Mouse (Mus musculus) spleen, adult 2 months (tissue): ENCODE data around the gene Rdh9. TPM values are rescaled to one million over a fixed set of nuclear protein-coding genes. Genes with fewer than 3 reads are reported as not detected.
A peak's percentile ranks its signal among the peaks of the same experiment; 100 is the strongest.

Source experiments
- DNase-seq, 2 experiments: peaks; one replicate each; pipeline versions ENCODE4 v3.0.0 to v3.0.0-alpha.2; 2012 to 2021; ENCODE audit warnings: low spot score in 2 of 2, low read depth in 1 of 2
- H3K27ac ChIP-seq: fragments of 200-500 bp; 2 replicates; pipeline ENCODE4 v1.5.1; 2012; ENCODE audit warnings: low read length, inconsistent platforms; ENCODE audit not compliant: insufficient read depth
- H3K27me3 ChIP-seq: fragments of 200-500 bp; 2 replicates; pipeline ENCODE4 v1.6.1; 2012; ENCODE audit warnings: mild to moderate bottlenecking, moderate library complexity, low read length, inconsistent platforms; ENCODE audit not compliant: control insufficient read depth, insufficient read depth
- H3K36me3 ChIP-seq: fragments of 200-500 bp; 2 replicates; pipeline ENCODE4 v1.6.1; 2012; ENCODE audit warnings: mild to moderate bottlenecking, low read length, inconsistent platforms; ENCODE audit not compliant: control insufficient read depth, insufficient read depth
- H3K4me1 ChIP-seq: fragments of 200-500 bp; 2 replicates; pipeline ENCODE4 v1.6.1; 2011; ENCODE audit warnings: inconsistent platforms; ENCODE audit not compliant: control insufficient read depth, insufficient read depth, insufficient read length
- H3K4me3 ChIP-seq: fragments of 200-500 bp; 2 replicates; pipeline ENCODE4 v1.5.1; 2011; ENCODE audit warnings: mild to moderate bottlenecking, inconsistent platforms; ENCODE audit not compliant: insufficient read depth, insufficient read length; ENCODE audit errors: extremely low read depth
- CTCF ChIP-seq: fragments of 200-500 bp; IDR thresholded peaks from 2 replicates; pipeline ENCODE4 v1.5.1; 2011; ENCODE audit warnings: mild to moderate bottlenecking, inconsistent platforms; ENCODE audit not compliant: insufficient read depth, insufficient read length, insufficient replicate concordance; ENCODE audit errors: extremely low read depth
- POLR2A ChIP-seq: fragments of 200-500 bp; IDR thresholded peaks from 2 replicates; pipeline ENCODE4 v1.6.1; 2011; ENCODE audit warnings: low read depth, low read length, inconsistent platforms
- WGBS: fragments of 180-500 bp; shearing (Covaris S2); methylation state at CpG from one replicate; pipeline ENCODE4 v1.1.7; 2018; 5-methylcytosine and 5-hydroxymethylcytosine counted together
- polyA plus RNA-seq: library from polyadenylated mRNA; depleted of rRNA; stranded (reverse); fragments of >200 nt; gene quantifications from 2 replicates; pipeline ENCODE4 v1.2.3, GENCODE M21; 2012

Rdh9 gene
- polyA plus RNA-seq, 1 experiment = 0.18 TPM

DNA sequence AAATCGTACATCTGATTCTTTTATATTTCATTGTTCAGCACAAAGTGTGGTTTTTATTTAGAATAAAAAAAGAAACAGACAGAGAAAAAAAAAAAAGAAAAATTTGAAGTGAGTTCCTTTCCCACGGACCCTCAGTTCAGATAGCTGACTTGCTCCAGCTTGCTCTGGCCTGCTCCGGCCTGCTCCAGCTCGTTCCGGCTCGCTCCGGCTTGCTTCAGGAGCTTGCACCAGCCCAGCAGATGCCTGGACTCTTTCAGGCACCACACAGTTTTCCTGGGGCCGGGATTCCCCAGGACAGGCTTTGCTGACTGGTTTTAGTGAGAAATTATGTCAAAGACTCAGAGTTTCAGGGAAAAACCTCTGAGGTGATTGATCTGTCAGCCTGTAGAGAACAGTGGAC is 28.9 kb upstream of the Rdh9 start:
- peaks cover 22% of the 10 kb centered on the region for H3K36me3 ChIP-seq
- H3K4me1 ChIP-seq = no peaks in the 10 kb centered on the region
- no peak for DNase-seq
- H3K4me3 ChIP-seq = no peak overlapping the region
- no peak for TF ChIP-seq POLR2A
- WGBS = 88% methylated on average over 8 of the region's 8 CpGs
- H3K27me3 ChIP-seq = no peaks in the 10 kb centered on the region
- H3K27ac ChIP-seq = no peak overlapping the region

DNA sequence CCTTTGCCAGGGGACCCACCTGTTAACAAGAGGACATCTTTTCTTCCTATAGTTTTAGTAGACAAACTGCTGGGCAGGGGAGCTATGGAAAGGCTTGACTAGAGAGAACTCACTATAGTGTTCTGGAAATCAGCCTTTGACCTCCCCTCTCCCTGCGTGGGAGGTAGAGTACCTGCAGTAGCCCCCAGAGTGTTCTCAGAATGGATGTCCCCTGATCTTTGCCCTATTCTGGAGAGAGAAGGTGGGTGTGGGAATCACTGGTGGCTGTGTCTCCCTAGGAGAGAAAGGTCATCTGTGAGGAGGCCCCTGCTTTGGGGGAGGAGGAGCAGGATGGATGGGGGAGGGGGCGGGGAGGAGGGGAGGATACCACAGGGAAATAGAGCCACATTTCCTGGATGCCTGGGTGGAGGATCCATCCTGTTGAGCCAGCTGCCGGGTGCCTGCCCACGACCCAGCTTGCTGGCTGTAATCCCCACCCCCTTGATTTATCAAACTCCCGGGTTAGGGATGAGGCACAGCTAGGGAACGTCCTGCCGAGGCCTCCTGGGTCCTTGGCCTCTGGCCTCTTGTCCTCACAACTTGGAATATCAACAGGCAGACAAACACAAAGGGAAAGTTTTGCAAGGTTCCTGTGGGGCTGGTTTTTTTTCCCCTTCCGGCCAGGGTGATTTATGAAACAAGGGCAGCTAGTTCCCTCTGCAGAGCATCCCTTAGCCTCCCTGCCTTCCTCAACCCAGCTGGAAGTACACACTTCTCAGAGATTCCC is 27.2 kb upstream of the Rdh9 start:
- Histone ChIP-seq H3K27ac (no peak overlapping the region), H3K36me3 (peaks cover 6% of the 10 kb centered on the region), H3K4me3 (no peak overlapping the region), H3K27me3 (no peaks in the 10 kb centered on the region), H3K4me1 (no peaks in the 10 kb centered on the region)
- DNase-seq = no peak
- 53% methylated on average over 8 of the region's 8 CpGs for WGBS
- TF ChIP-seq POLR2A (no peak), CTCF (no peak)

DNA sequence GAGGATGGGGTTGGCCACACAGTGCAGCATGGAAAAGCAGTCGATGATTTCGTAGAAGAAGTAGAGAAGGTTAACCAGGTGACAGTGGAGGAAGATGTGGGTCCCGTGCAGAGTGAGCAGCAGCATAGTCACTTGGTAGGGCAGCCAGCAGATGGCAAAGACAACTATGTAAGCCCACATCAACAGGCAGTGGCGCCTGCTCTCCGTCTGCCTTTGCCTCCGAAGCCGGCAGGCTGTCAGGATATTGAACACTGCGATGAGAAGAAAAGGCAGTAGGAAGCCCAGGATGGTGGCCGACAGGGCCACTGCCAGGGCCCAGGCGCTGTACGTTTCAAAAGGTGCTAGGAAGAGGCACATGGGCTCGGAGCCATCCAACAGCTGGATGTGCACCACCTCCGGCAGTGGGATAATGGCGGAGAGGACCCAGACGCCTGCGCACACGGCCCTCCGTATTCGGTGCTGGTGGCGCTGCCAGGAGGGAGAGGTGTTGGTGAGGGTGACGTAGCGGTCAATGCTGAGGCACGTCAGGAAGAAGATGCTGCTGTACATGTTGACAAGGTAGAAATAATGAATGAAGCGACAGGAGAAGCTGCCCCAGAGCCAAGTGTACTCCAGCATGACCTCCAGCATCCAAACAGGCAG is 25.9 kb upstream of the Rdh9 start:
- Histone ChIP-seq H3K27ac (peak overlapping the region; percentile 38; the same call in 1 of the 2 replicates), H3K27me3 (no peaks in the 10 kb centered on the region), H3K4me1 (no peaks in the 10 kb centered on the region), H3K36me3 (peaks cover 3% of the 10 kb centered on the region; the same call in 1 of the 2 replicates), H3K4me3 (peak overlapping the region; percentile 35)
- no peak for TF ChIP-seq CTCF
- no peak for TF ChIP-seq POLR2A
- WGBS = 79% methylated on average over 24 of the region's 24 CpGs
- no peak for DNase-seq

DNA sequence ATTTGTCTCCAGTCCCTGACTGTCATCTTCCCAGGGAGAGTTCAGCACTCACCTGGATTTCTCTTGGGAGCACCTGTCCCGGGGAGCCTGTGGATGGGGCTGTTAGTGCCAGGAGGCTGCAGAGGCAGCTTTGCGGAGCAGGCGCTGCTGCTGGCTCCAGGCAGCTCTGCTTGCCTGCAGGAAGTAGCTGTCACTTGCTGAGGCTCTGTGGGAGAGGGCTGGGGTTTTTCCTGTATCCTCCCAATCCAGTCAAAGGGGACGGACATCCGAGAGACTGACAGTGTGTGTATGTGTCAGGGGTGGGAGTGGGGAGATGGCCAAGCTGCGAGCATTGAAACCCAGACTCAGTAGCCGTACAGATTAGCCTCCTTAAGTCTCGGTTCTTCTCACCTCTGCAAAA is 24.6 kb upstream of the Rdh9 start, which contains the start of gene Gpr182:
Gene Gpr182, minus strand, starts transcription at position 185 of the 400 bp plus-strand sequence.
- peak within 1 kb of the TSS; percentile 21; the same call in 1 of the 2 replicates for H3K4me3 ChIP-seq
- no peaks in the 10 kb centered on the region for H3K27me3 ChIP-seq
- H3K36me3 ChIP-seq = 0 out of 2 replicates have a peak, but pooled peaks cover 3% of the 10 kb centered on the region
- TF ChIP-seq CTCF (no peak), POLR2A (no peak)
- H3K4me1 ChIP-seq = no peaks in the 10 kb centered on the region
- WGBS = 68% methylated on average over 8 of the region's 8 CpGs
- no peak for DNase-seq
- no peak within 1 kb of the TSS; the same call in 1 of the 2 replicates for H3K27ac ChIP-seq

DNA sequence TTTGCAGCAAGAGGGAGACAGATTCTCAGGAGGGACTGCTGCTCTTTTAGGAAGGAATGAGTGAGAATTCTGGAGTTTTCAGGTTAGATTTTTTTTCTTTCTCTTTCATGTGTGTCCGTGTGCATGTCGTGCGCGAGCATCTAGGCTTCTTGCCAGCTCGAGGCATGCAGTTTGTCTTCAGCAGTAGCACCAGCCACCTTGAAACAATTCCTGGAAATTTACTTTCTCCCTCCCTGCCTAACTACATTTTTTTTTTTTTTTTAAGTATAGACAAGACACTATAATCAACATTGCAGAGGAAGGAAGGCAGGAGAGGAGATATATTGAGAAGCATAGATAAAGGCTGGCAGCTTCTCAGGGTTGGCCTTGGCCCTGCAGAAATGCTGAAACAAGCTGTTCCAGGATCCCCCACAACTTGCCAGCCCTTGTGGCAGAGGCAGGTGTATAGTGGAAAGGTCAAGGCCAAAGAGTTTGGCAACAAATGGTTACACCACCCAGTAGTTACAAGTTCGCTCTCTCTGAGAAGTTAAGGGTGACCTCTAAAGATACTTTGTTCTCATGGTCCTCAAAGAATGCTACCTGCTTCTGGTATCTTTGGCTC is 21.5 kb upstream of the Rdh9 start:
- H3K36me3 ChIP-seq = no peaks in the 10 kb centered on the region
- TF ChIP-seq POLR2A (no peak), CTCF (no peak)
- H3K4me3 ChIP-seq = no peak overlapping the region
- DNase-seq = no peak
- H3K4me1 ChIP-seq = no peaks in the 10 kb centered on the region
- no peaks in the 10 kb centered on the region for H3K27me3 ChIP-seq
- H3K27ac ChIP-seq = no peak overlapping the region
- WGBS = 72% methylated on average over 6 of the region's 6 CpGs

DNA sequence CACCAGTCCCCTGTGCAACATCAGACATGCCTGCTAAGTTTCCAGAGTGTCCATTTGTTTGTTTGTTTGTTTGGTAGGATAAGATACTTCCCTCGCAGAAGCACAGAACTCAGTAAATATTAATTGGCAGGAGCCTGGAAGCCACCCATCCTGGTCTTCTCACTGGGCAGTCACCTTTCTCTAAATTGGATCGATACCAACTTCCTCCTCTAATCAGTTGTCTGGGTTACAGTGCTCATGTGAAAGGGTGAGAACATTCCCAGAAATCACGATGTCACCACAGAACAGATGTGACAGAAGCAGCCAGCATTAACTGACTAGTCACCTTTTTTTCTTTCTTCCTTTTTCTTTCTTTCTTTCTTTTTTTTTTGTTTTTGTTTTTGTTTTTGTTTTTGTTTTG is 20.9 kb upstream of the Rdh9 start:
- WGBS = 56% methylated on average over 3 of the region's 3 CpGs
- TF ChIP-seq CTCF (no peak), POLR2A (no peak)
- Histone ChIP-seq H3K27ac (no peak overlapping the region), H3K36me3 (no peaks in the 10 kb centered on the region), H3K4me3 (no peak overlapping the region), H3K4me1 (no peaks in the 10 kb centered on the region), H3K27me3 (no peaks in the 10 kb centered on the region)
- no peak for DNase-seq
